Mouse (Mus musculus) liver, embryonic 11.5 days (tissue): ENCODE measurements at regions not wholly inside any gene's neighbourhood (a gene's known extent, or its start where the extent isn't known, plus 50 kb on each side); places are given as distances from the start of the nearest gene placed in this dataset.

Source experiments
- ATAC-seq: fragments of 200-750 bp; cut with Nextera tagmentation; replicated peaks from 2 replicates; pipeline ENCODE4 v1.8.0; 2017; ENCODE audit warnings: moderate number of reproducible peaks, mild to moderate bottlenecking, moderate TSS enrichment, moderate library complexity; ENCODE audit not compliant: low FRiP score
- DNase-seq: peaks from one replicate; pipeline ENCODE4 v3.0.0-alpha.2; 2017; ENCODE audit warnings: low spot score
- H3K27ac ChIP-seq: fragments of 300-500 bp; sonication (generic); 2 replicates; pipeline ENCODE4 v1.5.1; 2014; ENCODE audit warnings: mild to moderate bottlenecking, low read depth, low read length, control low read depth
- H3K27me3 ChIP-seq: fragments of 300-500 bp; sonication (generic); replicated peaks from 2 replicates; pipeline ENCODE4 v1.6.1; 2014; ENCODE audit warnings: low read length, mixed read lengths; ENCODE audit not compliant: control insufficient read depth, insufficient read depth
- H3K36me3 ChIP-seq: fragments of 300-500 bp; sonication (generic); 2 replicates; pipeline ENCODE4 v1.6.1; 2014; ENCODE audit warnings: mild to moderate bottlenecking, low read length, moderate library complexity, mixed read lengths; ENCODE audit not compliant: control insufficient read depth, insufficient read depth
- H3K4me1 ChIP-seq: fragments of 300-500 bp; sonication (generic); replicated peaks from 2 replicates; pipeline ENCODE4 v1.6.1; 2014; ENCODE audit warnings: low read length, mixed read lengths; ENCODE audit not compliant: control insufficient read depth, insufficient read depth
- H3K4me2 ChIP-seq: fragments of 300-500 bp; sonication (generic); 2 replicates; pipeline ENCODE4 v1.6.1; 2014; ENCODE audit warnings: mild to moderate bottlenecking, control low read depth, moderate library complexity
- H3K4me3 ChIP-seq: fragments of 300-500 bp; sonication (generic); 2 replicates; pipeline ENCODE4 v1.5.1; 2014; ENCODE audit warnings: low read depth, low read length, control low read depth
- H3K9ac ChIP-seq: fragments of 300-500 bp; sonication (generic); 2 replicates; pipeline ENCODE4 v1.6.1; 2014; ENCODE audit warnings: low read depth, low read length, control low read depth
- H3K9me3 ChIP-seq: fragments of 300-500 bp; sonication (generic); 2 replicates; pipeline ENCODE4 v1.6.1; 2016; ENCODE audit warnings: low read length, inconsistent platforms, mixed read lengths; ENCODE audit not compliant: control insufficient read depth
- WGBS: fragments of 180-500 bp; shearing (Covaris S2); extraction: QIAGEN DNeasy Blood & Tissue Kit; methylation state at CpG from one replicate; pipeline ENCODE4 v1.1.7; 2014; 5-methylcytosine and 5-hydroxymethylcytosine counted together

GRCm38 (mm10) chr9:91904066-91904465 lies 288.7 kb upstream of the Plscr5 start:
- H3K4me2 ChIP-seq = no peak overlapping the region
- DNase-seq (no peak), ATAC-seq (no peak)
- no peaks in the 10 kb centered on the region for H3K9me3 ChIP-seq
- no peak overlapping the region for H3K27ac ChIP-seq
- H3K4me1 ChIP-seq = no peaks in the 10 kb centered on the region
- no peaks in the 10 kb centered on the region for H3K36me3 ChIP-seq
- no peak overlapping the region for H3K4me3 ChIP-seq
- WGBS = 84% methylated on average over 5 of the region's 5 CpGs
- H3K9ac ChIP-seq = no peak overlapping the region
- H3K27me3 ChIP-seq = no peaks in the 10 kb centered on the region

GRCm38 (mm10) chr9:91900956-91901355 lies 291.8 kb upstream of the Plscr5 start:
- H3K9ac ChIP-seq = no peak overlapping the region
- H3K27ac ChIP-seq = no peak overlapping the region
- no peak overlapping the region for H3K4me2 ChIP-seq
- no peaks in the 10 kb centered on the region for H3K4me1 ChIP-seq
- H3K27me3 ChIP-seq = no peaks in the 10 kb centered on the region
- no peaks in the 10 kb centered on the region for H3K36me3 ChIP-seq
- DNase-seq (no peak), ATAC-seq (no peak)
- H3K4me3 ChIP-seq = no peak overlapping the region
- no peaks in the 10 kb centered on the region for H3K9me3 ChIP-seq

- H3K4me2 ChIP-seq = no peak overlapping the region
- 59% methylated on average over 1 of the region's 1 CpGs for WGBS
- DNase-seq (no peak), ATAC-seq (no peak)
- no peaks in the 10 kb centered on the region for H3K4me1 ChIP-seq
- H3K4me3 ChIP-seq = no peak overlapping the region
- H3K36me3 ChIP-seq = no peaks in the 10 kb centered on the region
- H3K27me3 ChIP-seq = no peaks in the 10 kb centered on the region
- H3K27ac ChIP-seq = no peak overlapping the region
- H3K9me3 ChIP-seq = no peaks in the 10 kb centered on the region
- H3K9ac ChIP-seq = no peak overlapping the region
These were observed 315.9 kb upstream of the Plscr5 start for GRCm38 (mm10) chr9:91876823-91877222.

- no peaks in the 10 kb centered on the region for H3K4me1 ChIP-seq
- WGBS = 59% methylated on average over 3 of the region's 3 CpGs
- H3K9ac ChIP-seq = no peak overlapping the region
- H3K36me3 ChIP-seq = no peaks in the 10 kb centered on the region
- no peak overlapping the region for H3K27ac ChIP-seq
- ATAC-seq (no peak), DNase-seq (no peak)
- H3K27me3 ChIP-seq = no peaks in the 10 kb centered on the region
- no peaks in the 10 kb centered on the region for H3K9me3 ChIP-seq
- no peak overlapping the region for H3K4me2 ChIP-seq
- H3K4me3 ChIP-seq = no peak overlapping the region
These were observed 361.2 kb upstream of the Plscr5 start for GRCm38 (mm10) chr9:91831556-91831955.

- H3K27ac ChIP-seq = no peak overlapping the region
These were observed 368.8 kb upstream of the Plscr5 start for GRCm38 (mm10) chr9:91823733-91824487.

GRCm38 (mm10) chr9:91818616-91819328 lies 374.0 kb upstream of the Plscr5 start:
- Histone ChIP-seq H3K27me3 (no peaks in the 10 kb centered on the region), H3K4me2 (no peak overlapping the region), H3K9ac (no peak overlapping the region), H3K36me3 (no peaks in the 10 kb centered on the region), H3K27ac (no peak overlapping the region), H3K4me3 (no peak overlapping the region), H3K4me1 (no peaks in the 10 kb centered on the region), H3K9me3 (no peaks in the 10 kb centered on the region)
- no peak for ATAC-seq
- DNase-seq = no peak
- 79% methylated on average over 13 of the region's 13 CpGs for WGBS

More at GRCm38 (mm10) chr9:91823733-91824487, 368.8 kb upstream of the Plscr5 start:
- no peaks in the 10 kb centered on the region for H3K9me3 ChIP-seq
- DNase-seq (no peak), ATAC-seq (no peak)
- H3K4me3 ChIP-seq = no peak overlapping the region
- WGBS = 81% methylated on average over 1 of the region's 1 CpGs
- no peaks in the 10 kb centered on the region for H3K4me1 ChIP-seq
- H3K36me3 ChIP-seq = no peaks in the 10 kb centered on the region
- no peak overlapping the region for H3K9ac ChIP-seq
- H3K4me2 ChIP-seq = no peak overlapping the region
- H3K27me3 ChIP-seq = no peaks in the 10 kb centered on the region

- Histone ChIP-seq H3K27ac (no peak overlapping the region), H3K4me3 (no peak overlapping the region), H3K36me3 (no peaks in the 10 kb centered on the region), H3K9me3 (no peaks in the 10 kb centered on the region), H3K27me3 (no peaks in the 10 kb centered on the region), H3K9ac (no peak overlapping the region), H3K4me1 (no peaks in the 10 kb centered on the region), H3K4me2 (no peak overlapping the region)
- 68% methylated on average over 3 of the region's 3 CpGs for WGBS
- DNase-seq (no peak), ATAC-seq (no peak)
These were observed 389.3 kb upstream of the Plscr5 start for GRCm38 (mm10) chr9:91803372-91803961.

GRCm38 (mm10) chr9:91798837-91799225 lies 393.9 kb upstream of the Plscr5 start:
- Histone ChIP-seq H3K9ac (no peak overlapping the region), H3K4me2 (no peak overlapping the region), H3K27me3 (no peaks in the 10 kb centered on the region), H3K9me3 (no peaks in the 10 kb centered on the region), H3K27ac (no peak overlapping the region), H3K4me1 (no peaks in the 10 kb centered on the region), H3K36me3 (no peaks in the 10 kb centered on the region), H3K4me3 (no peak overlapping the region)
- 80% methylated on average over 4 of the region's 4 CpGs for WGBS
- ATAC-seq (no peak), DNase-seq (no peak)
